Mouse (Mus musculus) hindbrain, postnatal 0 days (tissue): ENCODE results near the gene Slc48a1. TPM values are rescaled to one million over a fixed set of nuclear protein-coding genes. Genes with fewer than 3 reads are reported as not detected.

Experiments used
- ATAC-seq: fragments of 200-750 bp; cut with Nextera tagmentation; 2 replicates; pipeline ENCODE4 v1.8.0; 2017; ENCODE audit warnings: mild to moderate bottlenecking, moderate TSS enrichment, moderate library complexity
- DNase-seq: peaks from one replicate; pipeline ENCODE4 v3.0.0-alpha.2; 2015; ENCODE audit warnings: low spot score
- H3K27ac ChIP-seq: fragments of 300-500 bp; sonication (generic); 2 replicates; pipeline ENCODE4 v1.5.1; 2014; ENCODE audit warnings: mild to moderate bottlenecking
- H3K27me3 ChIP-seq: fragments of 300-500 bp; sonication (generic); 2 replicates; pipeline ENCODE4 v1.6.1; 2014; ENCODE audit warnings: low read length, mixed read lengths; ENCODE audit not compliant: insufficient read depth
- H3K36me3 ChIP-seq: fragments of 300-500 bp; sonication (generic); 2 replicates; pipeline ENCODE4 v1.6.1; 2014; ENCODE audit warnings: low read length, mixed read lengths; ENCODE audit not compliant: insufficient read depth
- H3K4me1 ChIP-seq: fragments of 300-500 bp; sonication (generic); 2 replicates; pipeline ENCODE4 v1.6.1; 2014; ENCODE audit warnings: antibody characterized with exemption, low read length, mixed read lengths; ENCODE audit not compliant: insufficient read depth
- H3K4me2 ChIP-seq: fragments of 300-500 bp; sonication (generic); 2 replicates; pipeline ENCODE4 v1.6.1; 2014; ENCODE audit warnings: low read depth, mild to moderate bottlenecking, low read length, moderate library complexity, mixed read lengths
- H3K4me3 ChIP-seq: fragments of 300-500 bp; sonication (generic); 2 replicates; pipeline ENCODE4 v1.5.1; 2014; ENCODE audit warnings: low read length
- H3K9ac ChIP-seq: fragments of 300-500 bp; sonication (generic); replicated peaks from 2 replicates; pipeline ENCODE4 v1.6.1; 2014; ENCODE audit warnings: mild to moderate bottlenecking, low read length, moderate library complexity, mixed read lengths
- H3K9me3 ChIP-seq: fragments of 300-500 bp; sonication (generic); 2 replicates; pipeline ENCODE4 v1.6.1; 2016; ENCODE audit warnings: low read length, mixed read lengths
- CTCF ChIP-seq: IDR thresholded peaks from 2 replicates; pipeline ENCODE4 v1.5.1; 2016; ENCODE audit warnings: antibody characterized with exemption, control low read depth, low read depth
- WGBS: fragments of 180-500 bp; shearing (Covaris S2); extraction: QIAGEN DNeasy Blood & Tissue Kit; methylation state at CpG from one replicate; pipeline ENCODE4 v1.1.7; 2014; 5-methylcytosine and 5-hydroxymethylcytosine counted together
- polyA plus RNA-seq: library from polyadenylated mRNA; unstranded; fragments of >200 nt; fragmentation: Nextera tagmentation; extraction: Ambion mirVana; gene quantifications from 2 replicates; pipeline ENCODE4 v1.2.1, GENCODE M21; 2015
- total RNA-seq: library from RNA; depleted of rRNA; stranded (reverse); fragments of >200 nt; gene quantifications from 2 replicates; pipeline ENCODE4 v1.2.3, GENCODE M21; 2014; rRNA removed

The Slc48a1 gene
- total and polyA plus RNA-seq, 2 experiments from 2014 or later = 89.3 to 152 TPM

DNA sequence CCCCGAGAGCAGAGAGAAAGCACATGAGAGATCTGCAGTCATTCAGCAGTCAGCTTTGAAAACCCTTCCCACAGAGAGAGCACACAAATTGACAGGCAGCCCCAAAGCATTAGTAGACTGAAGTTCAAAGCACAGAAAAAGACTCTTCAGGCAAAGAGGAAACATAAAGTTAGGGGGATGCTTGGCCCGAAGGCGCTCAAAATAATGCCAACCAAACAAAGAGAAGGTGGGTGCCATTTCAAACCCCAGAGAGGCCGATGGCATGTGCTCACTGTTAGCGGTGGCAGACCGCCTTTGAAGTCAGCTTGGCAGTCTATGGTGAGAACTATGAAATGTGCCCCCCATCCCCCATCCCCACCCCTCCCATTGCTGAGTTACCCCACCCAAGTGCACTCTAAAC is 63.7 kb downstream of the Slc48a1 start:
- ATAC-seq = no peak
- Histone ChIP-seq H3K4me2 (no peak overlapping the region), H3K4me1 (0 out of 2 replicates have a peak, but pooled peaks cover 8% of the 10 kb centered on the region), H3K27ac (no peak overlapping the region), H3K9ac (no peak overlapping the region), H3K27me3 (no peaks in the 10 kb centered on the region), H3K4me3 (no peak overlapping the region), H3K9me3 (no peaks in the 10 kb centered on the region), H3K36me3 (no peaks in the 10 kb centered on the region)
- 88% methylated on average over 6 of the region's 6 CpGs for WGBS
- no peak for TF ChIP-seq CTCF
- DNase-seq = no peak

Other genes starting within 250 kb of the Slc48a1 start
- gene Rpap3, start 72.7 kb upstream of the Slc48a1 start, total RNA-seq = 14.1 and 19.2 TPM in 2 replicates
- gene Rpap3, start 72.7 kb upstream of the Slc48a1 start, polyA plus RNA-seq = 38.1 and 41.6 TPM in 2 replicates
- 0.10 TPM in 1 of 2 replicates, not detected in the other for gene Endou, start 47.2 kb upstream of the Slc48a1 start, total RNA-seq
- 0.44 and 0.49 TPM in 2 replicates for gene Endou, start 47.2 kb upstream of the Slc48a1 start, polyA plus RNA-seq
- 26.4 and 41.9 TPM in 2 replicates for gene Rapgef3, start 10.5 kb upstream of the Slc48a1 start, total RNA-seq
- gene Rapgef3, start 10.5 kb upstream of the Slc48a1 start, polyA plus RNA-seq = 10.3 and 12.2 TPM in 2 replicates
- gene Hdac7, start 66.0 kb downstream of the Slc48a1 start, total RNA-seq = 23.6 and 28.6 TPM in 2 replicates
- 21.7 and 23.7 TPM in 2 replicates for gene Hdac7, start 66.0 kb downstream of the Slc48a1 start, polyA plus RNA-seq
- 0.26 and 0.29 TPM in 2 replicates for gene Vdr, start 132.1 kb downstream of the Slc48a1 start, total RNA-seq
- gene Vdr, start 132.1 kb downstream of the Slc48a1 start, polyA plus RNA-seq = 0.38 and 0.76 TPM in 2 replicates
- gene Tmem106c, start 185.7 kb downstream of the Slc48a1 start, total RNA-seq = 53.7 and 57.9 TPM in 2 replicates
- gene Tmem106c, start 185.7 kb downstream of the Slc48a1 start, polyA plus RNA-seq = 55.9 and 57.9 TPM in 2 replicates
- gene Col2a1, start 226.2 kb downstream of the Slc48a1 start, total RNA-seq = 19.3 and 28.9 TPM in 2 replicates
- 7.4 and 8.1 TPM in 2 replicates for gene Col2a1, start 226.2 kb downstream of the Slc48a1 start, polyA plus RNA-seq